Mouse (Mus musculus) right cerebral cortex, postnatal 4 days (tissue): ENCODE measurements around the gene Olfr1357.
A peak's percentile ranks its signal among the peaks of the same experiment; 100 is the strongest.
"Not testable (repeated sequence)": the region's sequence is repeated elsewhere in the genome, so short reads cannot be mapped to it uniquely, and the experiment has no call there.

ENCODE experiments used
- DNase-seq: peaks from one replicate; pipeline ENCODE4 v3.0.0-alpha.2; 2022

The Olfr1357 gene

DNA sequence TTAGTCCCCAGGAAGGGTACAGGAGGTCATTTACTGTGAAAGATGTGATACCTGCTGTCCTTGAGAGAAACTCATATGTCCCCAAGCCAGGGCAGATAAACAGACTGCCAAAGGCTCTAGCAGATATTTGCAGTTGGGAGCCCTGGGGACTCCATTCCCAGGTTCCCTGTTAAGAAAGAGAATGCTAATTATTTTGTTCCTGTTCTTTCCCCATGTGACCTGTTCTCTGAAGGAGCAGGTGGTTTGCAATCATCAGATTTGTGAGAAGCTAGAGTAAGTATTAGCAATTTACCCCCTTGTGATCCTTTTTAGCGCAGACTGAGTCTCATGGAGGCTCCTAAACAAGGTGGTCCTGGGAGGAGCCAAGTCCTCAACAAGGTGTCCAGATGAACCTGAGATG lies at the start of gene Olfr1357:
Gene Olfr1357 (minus strand): TSS at position 101 of the 400 bp plus-strand sequence.
- DNase-seq = no peak

GRCm38 (mm10) chr10:78666696-78667095 lies 48.8 kb upstream of the Olfr1357 start:
- DNase-seq = not testable (repeated sequence)

DNA sequence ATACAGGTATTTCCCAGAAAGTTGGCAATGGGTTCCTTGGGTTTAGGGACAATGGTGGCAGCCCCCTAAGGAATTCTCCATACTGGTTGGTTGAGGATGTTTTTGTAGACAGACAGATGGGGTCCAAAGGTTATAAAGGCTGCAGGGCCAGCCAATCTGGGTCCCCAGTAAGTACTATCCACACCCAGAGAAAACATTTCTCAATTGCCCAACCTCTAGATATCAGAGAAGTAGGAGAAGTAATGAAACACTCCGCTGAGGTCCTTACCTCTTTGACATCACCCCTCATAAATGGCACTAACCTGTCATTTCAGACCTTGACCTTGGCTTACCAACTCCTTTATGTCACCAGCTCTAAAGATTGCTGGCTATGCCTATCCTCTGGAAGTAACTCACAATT lies 46.7 kb upstream of the Olfr1357 start:
- no peak for DNase-seq

DNA sequence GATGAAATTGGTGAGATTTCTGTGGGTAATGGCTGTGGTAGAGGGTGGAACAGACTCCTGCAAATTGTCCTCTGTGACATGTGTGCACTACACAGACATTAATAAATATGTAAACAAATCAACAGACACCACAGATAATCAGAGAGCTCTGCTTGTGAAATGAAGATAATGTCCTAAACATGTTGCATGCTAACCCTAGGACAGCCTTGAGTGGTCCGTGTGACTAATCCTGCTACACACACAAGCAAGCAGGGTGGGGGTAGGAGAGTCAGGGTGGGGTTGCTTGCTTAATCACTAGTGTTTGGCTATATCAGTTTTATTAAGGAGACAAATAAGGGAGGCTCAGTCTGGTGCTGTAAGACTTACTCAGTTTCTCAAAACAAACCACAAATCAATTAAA lies 43.3 kb upstream of the Olfr1357 start:
- no peak for DNase-seq

DNA sequence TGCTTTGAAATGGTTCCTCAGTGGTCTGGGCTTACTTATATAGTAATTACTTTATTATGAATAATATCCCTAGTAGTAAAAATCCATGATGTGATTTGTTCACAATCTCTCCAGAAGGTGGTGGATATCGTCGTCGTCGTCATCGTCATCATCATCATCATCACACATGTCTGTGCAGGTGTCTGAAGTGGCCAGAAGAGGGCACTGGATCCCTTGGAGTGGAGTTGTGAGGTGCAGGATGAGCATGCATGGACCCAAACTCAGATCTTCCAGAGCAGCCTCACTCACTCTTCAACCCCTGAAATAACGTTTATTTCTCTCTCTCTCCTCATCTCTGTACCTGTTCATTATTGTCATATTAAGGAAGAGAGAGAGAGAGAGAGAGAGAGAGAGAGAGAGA lies 14.4 kb upstream of the Olfr1357 start:
- peak; percentile 26 for DNase-seq

- DNase-seq = peak; percentile 64
These were observed 12.3 kb upstream of the Olfr1357 start for GRCm38 (mm10) chr10:78630194-78630593.

GRCm38 (mm10) chr10:78623143-78623542 lies 5.3 kb upstream of the Olfr1357 start:
- not testable (repeated sequence) for DNase-seq

GRCm38 (mm10) chr10:78607602-78608001 lies 10.3 kb downstream of the Olfr1357 start:
- no peak for DNase-seq

- peak; percentile 28 for DNase-seq
These were observed 12.8 kb downstream of the Olfr1357 start for GRCm38 (mm10) chr10:78605080-78605479.

DNA sequence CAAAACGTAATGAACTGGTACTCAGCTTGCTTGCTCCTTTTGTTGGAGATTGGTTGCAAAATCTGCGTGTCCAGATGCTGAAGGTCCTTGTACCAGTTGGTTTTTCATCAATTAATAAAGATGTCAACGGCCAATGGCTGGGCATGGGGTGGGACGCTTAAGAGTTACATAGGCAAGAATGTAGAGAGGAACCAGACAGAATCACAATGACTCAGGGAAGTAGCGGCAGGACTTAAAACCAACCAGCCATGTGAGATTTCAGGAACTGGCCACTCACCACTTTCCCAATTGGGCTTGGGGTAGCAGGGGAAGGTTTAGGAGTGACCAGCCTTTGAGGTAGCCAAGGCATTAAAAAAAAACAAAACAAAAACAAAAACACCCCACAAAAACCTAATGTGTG lies 18.0 kb downstream of the Olfr1357 start:
- DNase-seq = no peak

- no peak for DNase-seq
These were observed 23.3 kb downstream of the Olfr1357 start for GRCm38 (mm10) chr10:78594566-78594965.

DNA sequence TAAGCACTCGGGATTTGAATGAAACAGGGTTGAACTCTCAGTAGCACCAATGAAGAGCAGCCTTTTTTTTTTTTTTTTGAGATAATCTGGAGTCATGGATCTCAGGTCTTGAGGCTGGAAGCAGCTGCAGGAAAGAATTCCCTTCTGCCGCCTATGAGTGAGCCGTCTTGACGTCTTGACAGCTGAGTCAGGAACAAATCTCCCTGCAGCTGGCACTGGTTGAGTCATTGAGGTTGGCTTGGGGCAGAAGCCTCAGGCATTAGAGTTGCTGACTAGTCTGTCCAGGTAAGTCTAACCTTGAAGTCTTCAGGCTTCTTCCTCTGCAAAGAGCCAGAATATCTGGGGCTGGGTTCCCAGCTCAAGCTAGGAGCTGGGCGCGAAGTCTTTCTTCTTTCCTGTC lies 23.7 kb downstream of the Olfr1357 start:
- no peak for DNase-seq

GRCm38 (mm10) chr10:78593736-78594135 lies 24.1 kb downstream of the Olfr1357 start:
- no peak for DNase-seq

DNA sequence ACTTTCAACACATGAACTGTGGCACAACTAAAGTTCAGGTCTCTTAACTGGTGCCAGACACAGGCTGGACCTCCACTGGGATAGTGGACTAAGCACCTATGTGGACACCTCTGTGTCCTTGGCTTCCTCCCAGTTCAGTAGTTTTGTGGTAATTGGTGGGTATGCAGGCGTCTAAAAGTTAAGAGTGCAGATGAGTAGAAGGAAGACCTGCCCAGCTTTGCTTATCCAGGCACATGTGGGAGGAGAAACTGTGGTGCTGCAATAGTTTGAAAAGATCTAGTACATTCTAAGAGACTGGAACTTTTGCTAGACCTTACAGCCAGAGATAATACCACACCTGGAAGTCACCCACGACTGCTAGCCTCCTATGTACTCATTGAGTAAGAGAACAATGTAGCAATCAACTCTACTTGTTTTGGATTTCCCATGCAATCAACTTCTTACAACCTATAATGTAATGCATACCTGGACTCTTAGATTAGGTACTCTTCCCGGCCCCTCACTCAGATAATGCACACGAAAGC lies 25.0 kb downstream of the Olfr1357 start:
- no peak for DNase-seq

- DNase-seq = no peak
These were observed 26.2 kb downstream of the Olfr1357 start, which contains the start of gene Syde1 for GRCm38 (mm10) chr10:78591406-78592328. TSS of gene Syde1 (minus strand) at chr10:78591964.

DNA sequence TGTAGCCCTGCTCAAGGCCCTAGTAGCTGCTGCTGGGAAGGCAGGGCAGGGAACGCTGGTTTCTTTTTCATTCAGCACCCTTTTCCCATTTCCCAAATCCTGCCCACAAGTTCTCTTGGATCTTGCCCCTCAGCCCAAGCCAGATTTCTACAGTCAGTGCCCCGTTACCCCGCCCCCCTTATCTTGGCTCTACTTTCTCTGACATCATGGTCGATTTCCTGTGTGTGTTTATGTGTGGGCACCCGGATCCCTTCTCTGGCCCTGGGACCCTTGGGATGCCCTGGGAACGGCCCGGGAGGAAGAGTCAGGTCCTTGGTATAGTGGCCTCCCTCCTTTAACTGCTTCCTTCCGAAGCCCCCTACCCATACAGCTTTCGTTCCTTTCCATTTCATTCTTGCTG lies 27.1 kb downstream of the Olfr1357 start:
- no peak for DNase-seq

- no peak for DNase-seq
These were observed 28.0 kb downstream of the Olfr1357 start for GRCm38 (mm10) chr10:78589901-78590300.

DNA sequence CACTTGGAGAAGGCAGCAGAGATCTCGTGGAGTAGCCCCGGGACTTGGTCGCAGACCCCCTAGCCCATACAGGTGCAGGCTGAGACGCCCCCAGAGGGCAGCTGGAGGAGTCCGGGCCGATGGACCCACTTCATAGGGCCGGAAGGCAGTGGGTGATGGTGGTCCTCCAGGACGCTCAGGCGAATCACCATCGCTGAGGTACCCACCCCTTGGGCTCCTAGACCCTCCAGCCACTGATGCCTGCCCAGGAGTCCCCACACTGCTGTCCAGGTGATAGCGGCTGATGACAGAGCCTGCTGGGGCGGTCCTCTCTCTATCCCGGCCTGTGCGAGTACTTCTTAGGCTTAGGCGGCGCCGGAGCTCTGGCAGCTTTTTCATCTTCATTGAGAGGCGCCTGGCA lies 28.6 kb downstream of the Olfr1357 start:
- DNase-seq = no peak

DNA sequence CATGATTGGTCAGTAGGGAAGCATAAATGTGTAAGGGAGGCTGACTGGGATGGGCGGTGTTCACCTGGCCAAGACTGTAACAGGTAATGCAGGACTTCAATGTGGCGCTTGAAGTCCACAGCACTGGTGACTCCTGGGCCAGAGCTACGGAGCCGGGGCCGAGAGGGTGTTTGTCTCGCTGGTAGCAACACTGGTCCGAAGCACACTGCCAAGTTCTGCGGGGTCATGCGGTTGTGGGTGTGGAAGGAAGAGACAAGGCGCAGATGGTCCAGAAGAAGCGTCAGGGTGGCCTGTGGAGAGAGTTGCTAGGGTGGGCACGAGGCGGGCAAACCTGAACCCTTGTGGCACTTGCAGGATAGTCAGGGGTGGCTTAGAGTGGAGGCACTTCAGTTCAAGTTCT lies 31.8 kb downstream of the Olfr1357 start:
- no peak for DNase-seq

DNA sequence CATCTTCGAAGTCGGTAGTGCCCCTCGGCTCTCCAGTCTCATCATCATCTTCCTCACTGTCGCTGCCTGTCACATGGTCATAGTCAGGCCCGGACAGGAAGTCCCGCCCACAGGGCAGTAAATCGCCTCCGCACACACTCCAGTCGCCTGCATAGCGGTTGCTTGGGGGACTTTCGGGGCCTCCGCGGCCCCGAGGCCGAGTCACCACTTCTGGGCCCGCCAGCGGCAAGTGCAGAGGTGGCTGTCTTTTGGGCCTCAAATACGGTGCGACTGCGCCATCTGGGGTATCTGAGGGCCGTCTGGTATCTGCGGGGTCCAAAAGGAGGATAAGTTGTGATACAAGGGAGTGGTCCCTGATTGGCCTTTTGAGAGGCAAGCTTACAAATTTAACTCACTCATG lies 32.3 kb downstream of the Olfr1357 start:
- no peak for DNase-seq

DNA sequence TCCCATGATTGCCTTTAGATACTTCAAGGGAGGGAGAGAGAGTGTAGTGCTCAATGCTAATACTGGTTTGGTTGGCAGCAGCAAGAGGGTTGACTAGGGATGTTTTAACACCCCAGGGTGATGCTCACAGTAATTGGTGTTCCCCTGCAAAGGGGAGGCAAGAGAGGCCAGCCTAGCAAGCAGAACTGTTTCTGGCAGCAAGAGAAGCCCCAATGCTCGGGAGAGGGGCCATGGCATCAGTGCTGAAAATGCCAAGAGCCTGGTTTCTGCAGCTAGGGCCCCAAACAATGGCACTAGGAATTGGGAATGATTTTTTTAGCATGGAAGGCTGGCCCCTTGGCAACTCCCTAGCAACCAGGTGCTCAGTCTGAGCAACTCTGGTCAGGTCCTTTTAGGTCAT lies 32.9 kb downstream of the Olfr1357 start:
- DNase-seq = no peak

GRCm38 (mm10) chr10:78583939-78584338 lies 33.9 kb downstream of the Olfr1357 start:
- no peak for DNase-seq

DNA sequence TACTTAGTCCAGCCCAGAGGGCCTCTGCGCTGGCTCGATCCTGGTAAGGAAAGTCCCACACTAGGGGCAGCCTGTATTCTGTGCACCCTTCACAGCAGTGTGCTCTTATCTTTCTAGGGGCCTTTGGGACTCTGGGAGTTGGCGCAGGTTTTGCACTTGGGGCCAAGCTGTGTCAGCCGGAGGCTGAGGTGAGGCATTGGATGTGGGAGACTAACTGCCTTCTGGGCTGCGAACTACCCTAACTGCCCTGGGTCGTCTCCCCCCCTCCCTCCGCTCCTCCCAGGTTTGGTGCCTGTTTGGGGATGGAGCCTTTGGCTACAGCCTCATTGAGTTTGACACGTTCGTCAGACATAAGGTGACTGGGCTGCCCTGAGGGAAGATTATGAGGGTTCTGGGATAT lies 34.5 kb downstream of the Olfr1357 start:
- no peak for DNase-seq

DNA sequence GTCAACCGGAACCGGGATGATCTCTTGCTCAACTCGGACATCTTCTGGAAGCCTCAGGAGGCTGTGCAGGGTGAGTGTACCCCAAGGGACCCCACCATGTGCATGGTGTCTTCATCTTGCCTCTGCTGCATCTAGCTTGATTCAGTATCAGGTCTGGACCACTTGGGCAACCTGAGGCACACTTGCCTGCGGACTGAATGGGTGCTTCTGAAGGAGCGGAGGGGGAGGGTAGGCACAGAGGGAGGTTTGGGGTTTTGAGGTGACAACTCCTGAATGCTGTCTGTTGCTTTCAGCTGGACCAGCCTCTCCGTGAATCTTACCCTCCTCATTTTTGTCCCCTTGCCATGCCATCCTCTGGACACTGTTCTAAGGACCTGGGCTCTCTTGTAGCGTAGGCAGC lies 36.8 kb downstream of the Olfr1357 start:
- no peak for DNase-seq
